Mouse (Mus musculus) embryonic facial prominence, embryonic 12.5 days (tissue): ENCODE data around the gene Snd1. TPM values are rescaled to one million over a fixed set of nuclear protein-coding genes. Genes with fewer than 3 reads are reported as not detected.

Source experiments
- ATAC-seq: fragments of 200-750 bp; cut with Nextera tagmentation; 2 replicates; pipeline ENCODE4 v1.8.0; 2017; ENCODE audit not compliant: insufficient number of reproducible peaks, insufficient read depth, low FRiP score, low TSS enrichment
- H3K27ac ChIP-seq: fragments of 300-500 bp; sonication (generic); 2 replicates; pipeline ENCODE4 v1.5.1; 2016; ENCODE audit warnings: mild to moderate bottlenecking
- H3K27me3 ChIP-seq: fragments of 300-500 bp; sonication (generic); 2 replicates; pipeline ENCODE4 v1.6.1; 2016; ENCODE audit warnings: mild to moderate bottlenecking, moderate library complexity
- H3K36me3 ChIP-seq: fragments of 300-500 bp; sonication (generic); 2 replicates; pipeline ENCODE4 v1.6.1; 2016; ENCODE audit warnings: mild to moderate bottlenecking
- H3K4me1 ChIP-seq: fragments of 300-500 bp; sonication (generic); 2 replicates; pipeline ENCODE4 v1.6.1; 2016
- H3K4me2 ChIP-seq: fragments of 300-500 bp; sonication (generic); replicated peaks from 2 replicates; pipeline ENCODE4 v1.6.1; 2016; ENCODE audit warnings: mild to moderate bottlenecking, moderate library complexity
- H3K4me3 ChIP-seq: fragments of 300-500 bp; sonication (generic); 2 replicates; pipeline ENCODE4 v1.5.1; 2016; ENCODE audit warnings: mild to moderate bottlenecking
- H3K9ac ChIP-seq: fragments of 300-500 bp; sonication (generic); 2 replicates; pipeline ENCODE4 v1.6.1; 2016; ENCODE audit warnings: mild to moderate bottlenecking, moderate library complexity
- H3K9me3 ChIP-seq: fragments of 300-500 bp; sonication (generic); 2 replicates; pipeline ENCODE4 v1.6.1; 2016; ENCODE audit warnings: mild to moderate bottlenecking, moderate library complexity
- WGBS: fragments of 180-500 bp; shearing (Covaris S2); methylation state at CpG from one replicate; pipeline ENCODE4 v1.1.7; 2016; 5-methylcytosine and 5-hydroxymethylcytosine counted together
- polyA plus RNA-seq: library from polyadenylated mRNA; unstranded; fragments of >200 nt; fragmentation: Nextera tagmentation; extraction: Ambion mirVana; gene quantifications from 2 replicates; pipeline ENCODE4 v1.2.1, GENCODE M21; 2016

Snd1 gene
- polyA plus RNA-seq, 1 experiment from 2014 or later: 133 TPM

DNA sequence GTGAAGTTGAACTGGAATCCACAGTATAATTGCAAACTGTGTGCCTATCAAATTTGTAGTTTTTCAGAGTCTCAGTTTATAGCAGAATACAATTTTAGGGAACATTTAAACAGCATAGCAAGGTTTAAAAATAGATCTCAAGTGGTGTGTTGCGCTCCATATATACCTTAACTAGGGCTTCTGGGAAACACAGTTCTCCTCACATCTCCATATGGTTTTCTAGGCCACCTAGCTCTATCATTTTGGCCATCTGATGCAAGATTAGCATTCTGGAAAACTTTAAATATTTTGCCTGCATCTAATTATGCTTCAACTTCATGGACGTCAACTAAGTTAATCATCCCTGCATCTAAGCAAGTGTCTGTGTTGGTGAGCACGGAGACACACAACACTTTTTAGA, 107.9 kb downstream of the Snd1 start:
- no peaks in the 10 kb centered on the region for H3K4me1 ChIP-seq
- no peak overlapping the region for H3K27ac ChIP-seq
- no peaks in the 10 kb centered on the region for H3K27me3 ChIP-seq
- no peak overlapping the region for H3K9ac ChIP-seq
- no peak overlapping the region for H3K4me2 ChIP-seq
- no peak overlapping the region for H3K4me3 ChIP-seq
- no peaks in the 10 kb centered on the region for H3K36me3 ChIP-seq
- no peak for ATAC-seq
- no peaks in the 10 kb centered on the region for H3K9me3 ChIP-seq
- WGBS: 89% methylated on average over 3 of the region's 3 CpGs

DNA sequence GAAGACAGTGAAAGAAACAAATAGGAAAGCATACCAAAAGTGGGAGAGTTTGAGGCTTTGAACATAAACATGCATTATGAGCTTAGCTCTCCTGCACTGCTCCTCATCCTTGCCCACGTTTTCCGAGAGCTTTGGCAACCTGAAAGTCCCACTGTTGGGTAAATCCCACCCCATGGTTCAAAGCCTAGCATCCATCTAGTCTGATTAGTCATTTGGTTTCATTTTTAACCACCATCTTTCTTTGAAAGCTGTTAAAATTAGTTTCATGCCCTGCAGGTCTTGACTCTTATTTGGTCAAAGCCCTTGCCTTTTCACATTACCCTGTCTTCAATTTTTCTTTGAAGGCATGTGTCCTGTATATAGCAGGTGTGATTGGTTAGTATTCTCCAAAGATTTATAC, 108.5 kb downstream of the Snd1 start:
- no peak overlapping the region for H3K4me3 ChIP-seq
- no peak overlapping the region for H3K9ac ChIP-seq
- H3K27ac ChIP-seq: no peak overlapping the region
- no peaks in the 10 kb centered on the region for H3K9me3 ChIP-seq
- WGBS: 86% methylated on average over 2 of the region's 2 CpGs
- H3K27me3 ChIP-seq: no peaks in the 10 kb centered on the region
- ATAC-seq: no peak
- H3K4me1 ChIP-seq: no peaks in the 10 kb centered on the region
- H3K36me3 ChIP-seq: no peaks in the 10 kb centered on the region
- no peak overlapping the region for H3K4me2 ChIP-seq

DNA sequence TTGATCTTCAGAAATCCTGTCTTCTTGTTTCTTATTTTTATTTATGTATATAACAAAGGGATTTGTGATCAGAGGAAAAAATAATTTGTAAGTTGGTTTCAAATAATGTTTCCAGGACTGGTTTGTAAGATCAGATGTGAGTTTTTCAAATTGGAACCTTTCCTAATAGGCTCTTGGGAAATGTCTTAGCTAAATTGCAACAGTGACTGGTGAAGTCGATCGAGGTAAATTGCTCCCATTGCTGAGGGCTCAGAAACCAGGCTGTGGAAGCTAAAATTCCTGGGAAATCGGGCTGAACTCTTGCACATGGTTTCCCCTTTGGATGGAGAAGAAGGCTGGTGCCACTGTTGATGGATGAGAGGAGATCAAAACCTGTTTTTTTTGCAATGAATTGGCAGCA, 111.9 kb downstream of the Snd1 start:
- H3K27me3 ChIP-seq: no peaks in the 10 kb centered on the region
- H3K9me3 ChIP-seq: no peaks in the 10 kb centered on the region
- WGBS: 73% methylated on average over 3 of the region's 3 CpGs
- no peak overlapping the region for H3K4me3 ChIP-seq
- H3K27ac ChIP-seq: no peak overlapping the region
- no peak overlapping the region for H3K4me2 ChIP-seq
- no peak overlapping the region for H3K9ac ChIP-seq
- no peaks in the 10 kb centered on the region for H3K4me1 ChIP-seq
- H3K36me3 ChIP-seq: no peaks in the 10 kb centered on the region
- no peak for ATAC-seq

DNA sequence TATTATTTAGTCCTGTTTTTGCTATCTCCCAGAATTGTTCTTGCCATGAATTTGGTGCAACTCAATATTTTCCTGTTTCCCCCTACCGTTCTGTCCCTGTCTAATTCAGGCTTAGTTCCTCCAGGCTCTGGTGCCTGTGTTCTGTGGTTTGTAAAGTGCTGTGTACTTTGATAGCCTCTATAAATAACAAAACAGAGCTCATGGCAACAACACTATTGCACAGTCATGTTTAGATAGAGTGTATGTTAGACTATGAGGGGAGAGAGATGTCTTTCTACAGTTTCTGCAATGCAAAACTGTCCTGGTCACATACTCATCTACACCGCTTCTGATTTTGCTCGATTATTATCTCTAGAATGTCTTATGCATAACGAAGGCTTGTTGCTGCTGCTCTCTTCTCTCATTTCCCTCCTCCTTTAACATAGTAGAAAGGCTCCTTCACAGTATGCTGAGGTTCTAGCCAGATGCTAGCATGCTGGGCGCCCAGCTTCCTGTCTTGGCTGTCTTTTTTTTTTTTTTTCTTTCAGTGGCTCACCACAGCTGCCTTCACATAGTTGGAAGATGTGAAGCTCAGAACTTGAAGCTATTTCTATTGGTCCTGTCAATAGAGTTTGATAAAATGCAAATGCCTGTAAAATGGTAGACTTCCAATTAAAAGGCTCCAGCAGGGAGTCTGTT, 113.7 kb downstream of the Snd1 start:
- no peak overlapping the region for H3K27ac ChIP-seq
- no peaks in the 10 kb centered on the region for H3K36me3 ChIP-seq
- no peak for ATAC-seq
- H3K4me1 ChIP-seq: no peaks in the 10 kb centered on the region
- H3K4me3 ChIP-seq: no peak overlapping the region
- H3K9me3 ChIP-seq: no peaks in the 10 kb centered on the region
- 90% methylated on average over 5 of the region's 5 CpGs for WGBS
- H3K27me3 ChIP-seq: no peaks in the 10 kb centered on the region
- no peak overlapping the region for H3K9ac ChIP-seq
- no peak overlapping the region for H3K4me2 ChIP-seq

DNA sequence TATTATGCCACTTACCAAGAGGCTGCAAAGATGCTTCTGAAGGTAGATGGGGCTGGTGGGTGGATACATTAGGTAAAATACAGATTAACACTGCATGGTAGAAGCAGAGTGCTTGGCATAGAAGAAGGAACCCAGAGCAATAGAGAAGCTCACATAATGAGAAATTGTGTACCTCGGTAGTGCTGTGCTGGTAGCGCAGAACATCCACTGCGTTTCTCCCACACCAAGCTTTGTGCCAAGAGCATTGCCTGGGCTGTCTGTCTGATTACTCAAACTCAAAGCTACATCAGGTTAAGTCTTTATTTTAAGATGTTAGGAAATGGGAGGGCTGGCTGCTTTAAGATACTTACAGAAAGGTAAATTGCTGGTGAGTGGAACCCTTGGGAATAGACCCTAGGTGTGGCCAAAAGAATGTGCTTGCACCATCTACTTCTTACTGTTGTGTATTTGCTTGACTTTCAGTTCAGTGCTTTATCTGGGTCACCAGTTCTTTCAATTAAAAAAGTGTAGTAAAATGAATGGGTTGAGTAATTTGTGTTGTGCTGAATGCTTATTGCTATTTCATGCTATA, 117.5 kb downstream of the Snd1 start:
- Histone ChIP-seq H3K27ac (no peak overlapping the region), H3K4me2 (no peak overlapping the region), H3K9me3 (no peaks in the 10 kb centered on the region), H3K9ac (no peak overlapping the region), H3K4me3 (no peak overlapping the region), H3K4me1 (no peaks in the 10 kb centered on the region), H3K36me3 (no peaks in the 10 kb centered on the region), H3K27me3 (no peaks in the 10 kb centered on the region)
- 94% methylated on average over 3 of the region's 3 CpGs for WGBS
- no peak for ATAC-seq

DNA sequence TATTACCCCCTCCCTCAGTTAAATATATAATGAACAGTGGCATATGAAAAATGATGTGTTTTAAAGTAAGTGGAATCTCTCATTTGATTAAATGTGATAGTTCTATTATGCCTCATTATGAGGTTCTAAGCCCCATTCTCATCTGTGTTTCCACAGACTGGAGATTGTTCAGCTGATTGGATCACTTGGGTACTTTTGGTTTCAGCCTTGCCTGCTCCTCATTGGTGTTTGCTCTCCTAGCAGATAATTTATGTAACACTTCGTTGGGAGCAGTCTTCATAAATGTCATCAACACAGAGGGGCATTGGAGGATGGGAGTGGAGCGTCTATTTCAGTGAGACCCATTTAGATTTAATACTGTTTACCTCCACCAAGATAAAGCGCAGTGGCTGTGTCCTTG, 118.8 kb downstream of the Snd1 start:
- H3K9me3 ChIP-seq: no peaks in the 10 kb centered on the region
- no peak overlapping the region for H3K27ac ChIP-seq
- H3K4me3 ChIP-seq: no peak overlapping the region
- no peak for ATAC-seq
- no peaks in the 10 kb centered on the region for H3K4me1 ChIP-seq
- H3K36me3 ChIP-seq: no peaks in the 10 kb centered on the region
- 89% methylated on average over 3 of the region's 3 CpGs for WGBS
- H3K4me2 ChIP-seq: no peak overlapping the region
- no peak overlapping the region for H3K9ac ChIP-seq
- no peaks in the 10 kb centered on the region for H3K27me3 ChIP-seq

DNA sequence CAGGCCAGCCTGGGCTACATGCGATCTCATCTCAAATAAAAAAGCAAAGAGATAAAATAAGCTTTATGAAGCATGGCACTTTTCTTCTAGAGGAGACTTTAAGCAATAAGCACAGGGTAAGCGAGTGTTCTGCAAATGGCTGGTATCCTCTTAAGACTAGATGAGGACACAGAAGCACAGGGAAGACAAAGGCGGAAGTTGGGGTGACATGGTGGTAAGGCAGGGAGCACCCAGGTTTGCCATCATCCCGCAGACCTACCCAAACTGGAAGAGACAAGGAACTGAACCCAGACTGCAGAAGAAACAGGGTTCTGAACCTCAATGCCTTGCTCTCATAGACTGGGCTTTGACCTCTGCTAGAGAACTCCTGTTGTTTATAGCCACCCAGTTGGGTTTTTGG, 119.8 kb downstream of the Snd1 start:
- H3K4me3 ChIP-seq: no peak overlapping the region
- H3K4me1 ChIP-seq: no peaks in the 10 kb centered on the region
- no peaks in the 10 kb centered on the region for H3K36me3 ChIP-seq
- H3K27ac ChIP-seq: no peak overlapping the region
- no peak overlapping the region for H3K9ac ChIP-seq
- no peaks in the 10 kb centered on the region for H3K9me3 ChIP-seq
- no peak overlapping the region for H3K4me2 ChIP-seq
- no peaks in the 10 kb centered on the region for H3K27me3 ChIP-seq
- ATAC-seq: no peak
- 92% methylated on average over 4 of the region's 4 CpGs for WGBS

DNA sequence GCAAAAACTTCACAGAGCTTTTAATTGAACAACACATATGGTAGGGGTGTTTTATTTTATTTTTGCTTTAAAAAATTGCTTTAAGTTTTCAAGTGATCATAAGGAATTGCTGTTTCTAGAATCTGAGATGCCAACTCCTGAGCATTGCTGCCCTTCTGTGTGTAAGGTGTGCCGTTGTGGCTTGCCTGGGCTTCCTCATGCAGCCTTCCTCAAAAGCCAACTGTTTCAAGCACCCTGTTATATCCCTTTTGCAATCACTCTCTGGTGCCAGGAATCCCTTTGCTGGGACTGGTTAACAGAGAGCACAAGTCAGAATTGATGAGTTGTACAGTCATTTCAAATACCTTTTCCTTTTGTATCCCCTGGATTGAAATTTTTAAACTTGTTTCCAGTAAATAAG, 120.3 kb downstream of the Snd1 start:
- Histone ChIP-seq H3K36me3 (no peaks in the 10 kb centered on the region), H3K9ac (no peak overlapping the region), H3K4me1 (no peaks in the 10 kb centered on the region), H3K9me3 (no peaks in the 10 kb centered on the region), H3K27ac (no peak overlapping the region), H3K27me3 (no peaks in the 10 kb centered on the region), H3K4me2 (no peak overlapping the region), H3K4me3 (no peak overlapping the region)
- ATAC-seq: no peak
- 83% methylated on average over 1 of the region's 1 CpGs for WGBS

DNA sequence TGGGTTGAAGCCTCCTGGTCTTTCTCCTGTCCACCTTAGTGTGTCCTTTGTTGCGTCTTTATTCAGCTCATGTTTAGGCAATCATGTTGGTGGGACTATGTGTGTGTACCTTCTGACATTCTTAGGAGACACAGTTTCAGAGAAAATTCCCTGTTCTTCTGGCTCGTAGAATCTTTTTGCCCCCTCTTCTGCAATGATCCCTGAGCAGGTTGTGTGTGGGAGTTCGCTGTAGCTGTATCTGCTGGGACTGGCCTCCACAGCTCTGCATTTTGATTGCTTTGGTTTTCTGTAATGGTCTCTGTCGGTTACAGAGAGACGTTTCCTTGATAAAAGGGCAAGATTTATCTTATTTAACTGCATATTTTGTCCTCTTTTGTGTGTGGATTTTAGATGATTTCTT, 122.3 kb downstream of the Snd1 start:
- no peak overlapping the region for H3K4me2 ChIP-seq
- H3K36me3 ChIP-seq: no peaks in the 10 kb centered on the region
- H3K9me3 ChIP-seq: no peaks in the 10 kb centered on the region
- H3K27ac ChIP-seq: no peak overlapping the region
- no peak for ATAC-seq
- H3K4me1 ChIP-seq: no peaks in the 10 kb centered on the region
- 96% methylated on average over 5 of the region's 5 CpGs for WGBS
- H3K27me3 ChIP-seq: no peaks in the 10 kb centered on the region
- no peak overlapping the region for H3K9ac ChIP-seq
- no peak overlapping the region for H3K4me3 ChIP-seq

DNA sequence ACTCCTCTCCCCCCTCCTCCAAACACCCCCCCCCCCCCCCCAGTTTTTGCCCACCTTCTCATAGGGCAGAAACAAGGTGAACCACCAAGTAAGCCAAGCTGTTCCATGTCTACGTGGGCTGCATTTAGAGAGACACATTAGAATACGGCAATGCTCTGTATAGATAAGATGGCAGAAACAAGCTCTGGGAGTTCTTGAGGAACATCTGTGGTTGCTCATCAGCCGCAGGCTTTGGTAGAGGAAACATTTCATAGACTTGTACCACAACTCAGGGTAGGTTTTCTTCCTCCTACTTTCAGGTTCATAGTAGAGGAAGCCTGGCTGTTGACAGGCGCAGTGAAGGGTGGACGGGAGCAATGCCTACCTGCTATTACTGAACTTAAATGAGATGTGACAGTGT, 124.2 kb downstream of the Snd1 start:
- WGBS: 86% methylated on average over 5 of the region's 5 CpGs
- no peaks in the 10 kb centered on the region for H3K27me3 ChIP-seq
- H3K4me1 ChIP-seq: peaks cover 3% of the 10 kb centered on the region; the same call in 1 of the 2 replicates
- H3K36me3 ChIP-seq: no peaks in the 10 kb centered on the region
- no peak overlapping the region for H3K4me2 ChIP-seq
- no peak overlapping the region for H3K4me3 ChIP-seq
- H3K9ac ChIP-seq: no peak overlapping the region
- no peaks in the 10 kb centered on the region for H3K9me3 ChIP-seq
- no peak for ATAC-seq
- no peak overlapping the region for H3K27ac ChIP-seq

DNA sequence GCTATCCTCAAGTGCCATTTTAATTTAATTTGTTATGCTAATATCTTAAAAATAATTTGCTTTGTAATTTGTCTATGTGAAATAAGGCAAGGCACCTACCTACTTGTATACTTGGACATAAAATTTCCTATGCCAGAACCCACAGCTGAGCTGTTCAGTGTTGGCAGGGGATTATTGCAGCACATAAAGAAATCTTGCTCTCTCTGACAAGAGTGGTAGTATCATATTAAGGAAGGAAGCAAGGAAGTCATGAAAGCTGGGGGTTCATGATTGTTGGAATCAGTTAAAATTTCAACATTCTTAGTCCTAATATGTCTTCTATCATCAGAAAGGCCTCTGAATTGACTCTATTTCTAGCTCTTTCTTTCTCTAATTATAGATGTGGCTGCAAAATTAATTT, 125.5 kb downstream of the Snd1 start:
- no peak overlapping the region for H3K9ac ChIP-seq
- no peak overlapping the region for H3K27ac ChIP-seq
- ATAC-seq: no peak

DNA sequence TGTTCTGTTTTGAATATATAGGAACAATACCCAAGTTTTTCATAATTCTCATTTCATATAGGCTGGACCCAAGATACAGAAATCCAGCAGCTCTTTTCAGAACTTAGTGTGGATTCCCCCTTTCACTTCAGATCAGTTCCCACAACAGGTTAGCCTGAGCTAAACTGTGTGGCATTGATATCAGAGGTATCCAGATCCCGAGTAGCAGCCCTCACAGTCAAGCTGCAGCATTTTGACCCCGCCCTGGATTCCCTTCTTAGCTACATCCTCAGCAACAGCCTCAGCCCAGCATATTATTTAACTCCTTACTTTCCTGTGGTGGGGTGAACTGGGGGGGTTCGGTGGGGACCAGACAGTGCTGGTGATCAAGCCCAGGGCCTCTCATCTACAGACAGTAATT, 128.5 kb downstream of the Snd1 start:
- peaks cover 3% of the 10 kb centered on the region; the same call in 1 of the 2 replicates for H3K4me1 ChIP-seq

More for the DNA sequence above, 125.5 kb downstream of the Snd1 start:
- no peak overlapping the region for H3K4me2 ChIP-seq
- H3K4me1 ChIP-seq: peaks cover 3% of the 10 kb centered on the region; the same call in 1 of the 2 replicates
- H3K36me3 ChIP-seq: no peaks in the 10 kb centered on the region
- H3K9me3 ChIP-seq: no peaks in the 10 kb centered on the region
- H3K4me3 ChIP-seq: no peak overlapping the region
- H3K27me3 ChIP-seq: no peaks in the 10 kb centered on the region

More for the DNA sequence above, 128.5 kb downstream of the Snd1 start:
- Histone ChIP-seq H3K4me3 (no peak overlapping the region), H3K9me3 (no peaks in the 10 kb centered on the region), H3K36me3 (no peaks in the 10 kb centered on the region), H3K9ac (no peak overlapping the region), H3K4me2 (no peak overlapping the region), H3K27ac (no peak overlapping the region), H3K27me3 (no peaks in the 10 kb centered on the region)
- ATAC-seq: no peak
- 67% methylated on average over 3 of the region's 3 CpGs for WGBS
